In the genomic region with DNA sequence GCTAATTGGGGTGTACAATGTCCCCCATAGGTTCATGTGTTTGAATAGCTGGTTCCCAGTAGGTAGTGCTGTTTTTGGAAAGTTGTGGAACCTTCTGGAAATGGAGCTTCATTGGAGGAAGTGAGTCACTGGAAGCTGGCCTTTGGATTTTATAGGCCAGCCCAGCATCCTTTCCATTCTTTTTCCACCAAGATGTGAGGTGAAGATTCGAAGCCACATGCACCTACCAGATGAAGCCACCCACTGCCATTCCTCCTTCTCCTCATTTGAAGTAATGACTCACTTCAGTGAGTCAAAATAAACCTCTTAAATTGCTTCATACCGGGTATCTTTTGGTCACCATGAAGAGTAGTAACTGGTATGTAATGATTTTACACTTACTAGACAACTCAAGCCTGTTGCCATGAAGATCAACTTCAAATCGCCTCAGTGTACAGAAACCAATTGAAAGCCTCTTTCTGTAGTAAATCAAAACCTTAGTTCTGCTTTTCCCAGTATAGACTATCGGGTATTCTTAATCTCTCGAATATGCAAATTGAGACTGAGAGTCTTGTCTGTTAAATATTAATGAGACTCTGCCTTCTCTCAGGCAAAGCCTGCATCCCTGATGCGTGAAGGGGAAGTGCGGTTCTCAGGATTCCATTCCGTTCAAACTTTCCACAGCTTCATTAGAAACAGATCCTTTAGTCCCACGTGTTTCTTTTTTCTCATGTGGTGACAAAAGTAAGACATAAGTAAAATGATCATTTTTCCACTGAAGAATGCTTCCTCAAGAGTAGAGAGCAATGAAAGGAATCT, we compare ENCODE assay signal across 18 mouse cellular contexts. TPM values are rescaled to one million over a fixed set of nuclear protein-coding genes. Genes with fewer than 3 reads are reported as not detected.
DNase-seq lines count a peak whose midpoint lies in the region; ATAC-seq lines count a peak whose summit lies in the region.
"Had no signal": no experiment of that assay in that cellular context is flagged by ENCODE, and none has a peak within 500 bp of the region (broad histone marks: within the 10 kb centered on the region; RNA-seq: fewer than 3 reads in every experiment).

No protein-coding gene starts in this region.

- peak overlapping the region; percentile 44; the same call in 1 of the 2 replicates for H3K27ac ChIP-seq in embryonic facial prominence, embryonic 13.5 days
- H3K27ac ChIP-seq in embryonic facial prominence, embryonic 10.5 days (replicated peaks), result no peak overlapping the region
- H3K27ac ChIP-seq in midbrain, embryonic 14.5 days (replicated peaks; ENCODE audit: low read depth, low read length), result 0 out of 2 replicates have a peak overlapping the region, but pooled peaks have one; percentile 8
- no peak overlapping the region for H3K27ac ChIP-seq in midbrain, embryonic 10.5 days (replicated peaks)
- H3K27ac ChIP-seq: hindbrain, embryonic 10.5 days; liver, embryonic 12.5 days; stomach, embryonic 15.5 days had no signal

- no peak for ATAC-seq in embryonic facial prominence, embryonic 13.5 days (ENCODE audit: insufficient number of reproducible peaks, insufficient read depth, low FRiP score, low TSS enrichment, low read depth)
- ATAC-seq in midbrain, embryonic 14.5 days (ENCODE audit: low FRiP score, low TSS enrichment), result no peak; the same call in 1 of the 2 replicates
- ATAC-seq: liver, embryonic 12.5 days had no signal

- H3K9ac ChIP-seq in embryonic facial prominence, embryonic 13.5 days, result no peak overlapping the region
- no peak overlapping the region for H3K9ac ChIP-seq in midbrain, embryonic 14.5 days (replicated peaks; ENCODE audit: low read length)
- H3K9ac ChIP-seq: liver, embryonic 12.5 days; lung, embryonic 14.5 days; stomach, embryonic 15.5 days had no signal

- WGBS in embryonic facial prominence, embryonic 13.5 days, result 55% methylated on average over 9 of the region's 9 CpGs
- WGBS in embryonic facial prominence, embryonic 10.5 days, result 78% methylated on average over 9 of the region's 9 CpGs
- WGBS in midbrain, embryonic 14.5 days, result 34% methylated on average over 9 of the region's 9 CpGs
- 74% methylated on average over 9 of the region's 9 CpGs for WGBS in midbrain, embryonic 10.5 days

- H3K36me3 ChIP-seq in embryonic facial prominence, embryonic 13.5 days, result no peaks in the 10 kb centered on the region
- H3K36me3 ChIP-seq in embryonic facial prominence, embryonic 10.5 days (replicated peaks), result no peaks in the 10 kb centered on the region
- no peaks in the 10 kb centered on the region for H3K36me3 ChIP-seq in midbrain, embryonic 14.5 days (ENCODE audit: control insufficient read depth, insufficient read depth, low read length)
- H3K36me3 ChIP-seq in midbrain, embryonic 10.5 days, result no peaks in the 10 kb centered on the region
- H3K36me3 ChIP-seq: hindbrain, embryonic 10.5 days; liver, embryonic 12.5 days; stomach, embryonic 15.5 days had no signal

- no peak overlapping the region for H3K4me3 ChIP-seq in embryonic facial prominence, embryonic 13.5 days
- no peak overlapping the region for H3K4me3 ChIP-seq in embryonic facial prominence, embryonic 10.5 days
- H3K4me3 ChIP-seq in midbrain, embryonic 14.5 days (replicated peaks; ENCODE audit: low read depth, low read length), result no peak overlapping the region
- H3K4me3 ChIP-seq in midbrain, embryonic 10.5 days, result no peak overlapping the region
- H3K4me3 ChIP-seq: erythroblast, embryonic 14.5 days; hindbrain, embryonic 10.5 days; liver, embryonic 12.5 days; stomach, embryonic 15.5 days had no signal

- no peaks in the 10 kb centered on the region for H3K4me1 ChIP-seq in embryonic facial prominence, embryonic 13.5 days
- H3K4me1 ChIP-seq in embryonic facial prominence, embryonic 10.5 days, result no peaks in the 10 kb centered on the region
- peaks cover 15% of the 10 kb centered on the region for H3K4me1 ChIP-seq in midbrain, embryonic 14.5 days (ENCODE audit: control insufficient read depth, insufficient read depth, low read length)
- peaks cover 8% of the 10 kb centered on the region; the same call in 1 of the 2 replicates for H3K4me1 ChIP-seq in midbrain, embryonic 10.5 days
- H3K4me1 ChIP-seq: hindbrain, embryonic 10.5 days; liver, embryonic 12.5 days; stomach, embryonic 15.5 days had no signal

- no peak overlapping the region for H3K4me2 ChIP-seq in embryonic facial prominence, embryonic 13.5 days
- no peak overlapping the region for H3K4me2 ChIP-seq in midbrain, embryonic 14.5 days (ENCODE audit: low read length)
- H3K4me2 ChIP-seq: liver, embryonic 12.5 days; lung, embryonic 14.5 days; stomach, embryonic 15.5 days had no signal

- H3K9me3 ChIP-seq in embryonic facial prominence, embryonic 13.5 days, result no peaks in the 10 kb centered on the region
- no peaks in the 10 kb centered on the region for H3K9me3 ChIP-seq in embryonic facial prominence, embryonic 10.5 days
- H3K9me3 ChIP-seq in midbrain, embryonic 14.5 days (ENCODE audit: control insufficient read depth, low read length), result no peaks in the 10 kb centered on the region
- no peaks in the 10 kb centered on the region for H3K9me3 ChIP-seq in midbrain, embryonic 10.5 days (replicated peaks)
- H3K9me3 ChIP-seq: hindbrain, embryonic 10.5 days; liver, embryonic 12.5 days; stomach, embryonic 15.5 days had no signal

- no peak for DNase-seq in embryonic facial prominence, embryonic 10.5 days (ENCODE audit: low spot score)
- peak; percentile 17 for DNase-seq in kidney, adult 11 months
- no peak for DNase-seq in kidney, postnatal 10 days
- DNase-seq in midbrain, embryonic 14.5 days, result peak; percentile 73
- no peak for DNase-seq in midbrain, embryonic 10.5 days (ENCODE audit: low spot score)
- DNase-seq in kidney, postnatal 36 days, result peak; percentile 17 to 34
- no peak for DNase-seq in natural killer cell, adult 2 months (ENCODE audit: low spot score in 2 of 2)
- DNase-seq: cerebellum, adult 8-10 months; gastrocnemius, postnatal 25 days; lung, embryonic 14.5 days; lung, postnatal 36 days; thymus, adult 18-20 months had no signal

- no peaks in the 10 kb centered on the region for H3K27me3 ChIP-seq in embryonic facial prominence, embryonic 13.5 days
- H3K27me3 ChIP-seq in embryonic facial prominence, embryonic 10.5 days (replicated peaks; ENCODE audit: low read depth, poor library complexity, severe bottlenecking), result no peaks in the 10 kb centered on the region
- no peaks in the 10 kb centered on the region; the same call in 1 of the 2 replicates for H3K27me3 ChIP-seq in midbrain, embryonic 14.5 days (ENCODE audit: control insufficient read depth, insufficient read depth, low read length)
- H3K27me3 ChIP-seq in midbrain, embryonic 10.5 days (ENCODE audit: low read depth, poor library complexity, severe bottlenecking), result no peaks in the 10 kb centered on the region
- H3K27me3 ChIP-seq: liver, embryonic 12.5 days; stomach, embryonic 15.5 days had no signal

RNA-seq across cellular contexts. Expression of a gene that starts 31.9 kb away (rescaled TPM):
- not detected in 2 replicates for polyA plus RNA-seq in embryonic facial prominence, embryonic 13.5 days (2015; fragmentation: Nextera tagmentation; extraction: Ambion mirVana)
- 0.11 TPM in 2 replicates for polyA plus RNA-seq in embryonic facial prominence, embryonic 10.5 days (2016; fragmentation: Nextera tagmentation; extraction: Ambion mirVana)
- not detected in 2 replicates for polyA plus RNA-seq in midbrain, embryonic 14.5 days (2014; fragmentation: Nextera tagmentation; extraction: Ambion mirVana)
- not detected in 2 replicates for polyA plus RNA-seq in midbrain, embryonic 10.5 days (2016; fragmentation: Nextera tagmentation; extraction: Ambion mirVana)
- polyA plus RNA-seq: erythroblast, embryonic 14.5 days; hindbrain, embryonic 10.5 days; limb, embryonic 11.5 days; liver, embryonic 12.5 days; lung, embryonic 14.5 days had no signal

Comparison
In these comparisons a context has a peak if more than half of its experiments do, and no peak if none do; other contexts are left out.
1. H3K27ac ChIP-seq: peak in embryonic facial prominence, embryonic 13.5 days (single experiment) and midbrain, embryonic 14.5 days (single experiment); none in embryonic facial prominence, embryonic 10.5 days (single experiment) and midbrain, embryonic 10.5 days (single experiment).
2. DNase-seq: peak in kidney, adult 11 months (single experiment), midbrain, embryonic 14.5 days (single experiment) and kidney, postnatal 36 days (2 of 2); none in embryonic facial prominence, embryonic 10.5 days (single experiment), kidney, postnatal 10 days (single experiment), midbrain, embryonic 10.5 days (single experiment) and natural killer cell, adult 2 months (0 of 2).